Mouse (Mus musculus) embryonic facial prominence, embryonic 13.5 days (tissue): Measurements from ENCODE around the gene Slc25a12. TPM values are rescaled to one million over a fixed set of nuclear protein-coding genes. Genes with fewer than 3 reads are reported as not detected.

Experiments used
- ATAC-seq: fragments of 200-750 bp; cut with Nextera tagmentation; 2 replicates; pipeline ENCODE4 v1.8.0; 2017; ENCODE audit warnings: low read depth; ENCODE audit not compliant: insufficient number of reproducible peaks, insufficient read depth, low FRiP score, low TSS enrichment
- H3K27ac ChIP-seq: fragments of 300-500 bp; sonication (generic); 2 replicates; pipeline ENCODE4 v1.5.1; 2015; ENCODE audit warnings: moderate library complexity, mild to moderate bottlenecking, inconsistent platforms
- H3K27me3 ChIP-seq: fragments of 300-500 bp; sonication (generic); 2 replicates; pipeline ENCODE4 v1.6.1; 2015; ENCODE audit warnings: mild to moderate bottlenecking, inconsistent platforms
- H3K36me3 ChIP-seq: fragments of 300-500 bp; sonication (generic); 2 replicates; pipeline ENCODE4 v1.6.1; 2015; ENCODE audit warnings: mild to moderate bottlenecking, inconsistent platforms
- H3K4me1 ChIP-seq: fragments of 300-500 bp; sonication (generic); 2 replicates; pipeline ENCODE4 v1.6.1; 2015; ENCODE audit warnings: inconsistent platforms
- H3K4me2 ChIP-seq: fragments of 300-500 bp; sonication (generic); 2 replicates; pipeline ENCODE4 v1.6.1; 2015; ENCODE audit warnings: moderate library complexity, mild to moderate bottlenecking, inconsistent platforms
- H3K4me3 ChIP-seq: fragments of 300-500 bp; sonication (generic); 2 replicates; pipeline ENCODE4 v1.5.1; 2015; ENCODE audit warnings: mild to moderate bottlenecking, inconsistent platforms
- H3K9ac ChIP-seq: fragments of 300-500 bp; sonication (generic); 2 replicates; pipeline ENCODE4 v1.6.1; 2015; ENCODE audit warnings: mild to moderate bottlenecking, inconsistent platforms
- H3K9me3 ChIP-seq: fragments of 300-500 bp; sonication (generic); 2 replicates; pipeline ENCODE4 v1.6.1; 2016; ENCODE audit warnings: inconsistent platforms
- WGBS: fragments of 180-500 bp; shearing (Covaris S2); methylation state at CpG from one replicate; pipeline ENCODE4 v1.1.7; 2015; ENCODE audit warnings: mixed read lengths; 5-methylcytosine and 5-hydroxymethylcytosine counted together
- polyA plus RNA-seq: library from polyadenylated mRNA; unstranded; fragments of >200 nt; fragmentation: Nextera tagmentation; extraction: Ambion mirVana; gene quantifications from 2 replicates; pipeline ENCODE4 v1.2.1, GENCODE M21; 2015

The Slc25a12 gene
- polyA plus RNA-seq, 1 experiment from 2014 or later: 36.0 TPM

- no peak for ATAC-seq
- Histone ChIP-seq H3K36me3 (peaks cover 5% of the 10 kb centered on the region; the same call in 1 of the 2 replicates), H3K9ac (no peak overlapping the region), H3K27me3 (no peaks in the 10 kb centered on the region), H3K9me3 (no peaks in the 10 kb centered on the region), H3K4me3 (no peak overlapping the region), H3K4me1 (peaks cover 11% of the 10 kb centered on the region; the same call in 1 of the 2 replicates), H3K27ac (no peak overlapping the region), H3K4me2 (no peak overlapping the region)
- WGBS: 67% methylated on average over 3 of the region's 3 CpGs
These were observed 65.3 kb downstream of the Slc25a12 start for GRCm38 (mm10) chr2:71302156-71302663.

- Histone ChIP-seq H3K27me3 (no peaks in the 10 kb centered on the region), H3K4me2 (no peak overlapping the region), H3K9me3 (no peaks in the 10 kb centered on the region), H3K36me3 (no peaks in the 10 kb centered on the region), H3K4me1 (peaks cover 19% of the 10 kb centered on the region), H3K27ac (no peak overlapping the region), H3K9ac (no peak overlapping the region), H3K4me3 (no peak overlapping the region)
- ATAC-seq: no peak
- WGBS: 69% methylated on average over 1 of the region's 1 CpGs
These were observed 68.8 kb downstream of the Slc25a12 start for GRCm38 (mm10) chr2:71298729-71299128.

GRCm38 (mm10) chr2:71297501-71297900, 70.0 kb downstream of the Slc25a12 start:
- 56% methylated on average over 1 of the region's 1 CpGs for WGBS
- Histone ChIP-seq H3K4me3 (no peak overlapping the region), H3K36me3 (no peaks in the 10 kb centered on the region), H3K9ac (no peak overlapping the region), H3K27ac (no peak overlapping the region), H3K27me3 (no peaks in the 10 kb centered on the region), H3K4me2 (no peak overlapping the region), H3K9me3 (no peaks in the 10 kb centered on the region), H3K4me1 (peaks cover 16% of the 10 kb centered on the region)
- ATAC-seq: no peak

- H3K4me2 ChIP-seq: no peak overlapping the region
- no peaks in the 10 kb centered on the region for H3K27me3 ChIP-seq
- WGBS: 59% methylated on average over 12 of the region's 12 CpGs
- peaks cover 24% of the 10 kb centered on the region for H3K4me1 ChIP-seq
- H3K9me3 ChIP-seq: no peaks in the 10 kb centered on the region
- no peak overlapping the region for H3K27ac ChIP-seq
- no peaks in the 10 kb centered on the region for H3K36me3 ChIP-seq
- no peak overlapping the region for H3K4me3 ChIP-seq
- ATAC-seq: no peak
- H3K9ac ChIP-seq: no peak overlapping the region
These were observed 71.7 kb downstream of the Slc25a12 start for GRCm38 (mm10) chr2:71295844-71296243.

- H3K4me3 ChIP-seq: no peak overlapping the region
- peaks cover 30% of the 10 kb centered on the region for H3K4me1 ChIP-seq
- 16% methylated on average over 7 of the region's 7 CpGs for WGBS
- no peak overlapping the region for H3K4me2 ChIP-seq
- H3K9ac ChIP-seq: 0 out of 2 replicates have a peak overlapping the region, but pooled peaks have one; percentile 1
- H3K9me3 ChIP-seq: no peaks in the 10 kb centered on the region
- 0 out of 2 replicates have a peak overlapping the region, but pooled peaks have one; percentile 41 for H3K27ac ChIP-seq
- no peaks in the 10 kb centered on the region for H3K27me3 ChIP-seq
- no peak for ATAC-seq
- H3K36me3 ChIP-seq: peaks cover 2% of the 10 kb centered on the region
These were observed 73.1 kb downstream of the Slc25a12 start for GRCm38 (mm10) chr2:71294489-71294888.

- no peaks in the 10 kb centered on the region for H3K9me3 ChIP-seq
- H3K4me2 ChIP-seq: no peak overlapping the region
- no peak for ATAC-seq
- no peak overlapping the region for H3K4me3 ChIP-seq
- H3K27me3 ChIP-seq: no peaks in the 10 kb centered on the region
- WGBS: 40% methylated on average over 3 of the region's 3 CpGs
- H3K36me3 ChIP-seq: peaks cover 3% of the 10 kb centered on the region
- H3K9ac ChIP-seq: no peak overlapping the region
- H3K27ac ChIP-seq: peak overlapping the region; percentile 58; the same call in 1 of the 2 replicates
- H3K4me1 ChIP-seq: peaks cover 30% of the 10 kb centered on the region
These were observed 73.6 kb downstream of the Slc25a12 start for GRCm38 (mm10) chr2:71293983-71294382.

- 24% methylated on average over 5 of the region's 5 CpGs for WGBS
- Histone ChIP-seq H3K9ac (no peak overlapping the region), H3K4me2 (no peak overlapping the region), H3K36me3 (peaks cover 3% of the 10 kb centered on the region), H3K9me3 (no peaks in the 10 kb centered on the region), H3K27ac (no peak overlapping the region), H3K27me3 (no peaks in the 10 kb centered on the region), H3K4me1 (peaks cover 23% of the 10 kb centered on the region), H3K4me3 (no peak overlapping the region)
- ATAC-seq: no peak
These were observed 76.0 kb downstream of the Slc25a12 start for GRCm38 (mm10) chr2:71291566-71291965.

- 45% methylated on average over 6 of the region's 6 CpGs for WGBS
- Histone ChIP-seq H3K4me3 (no peak overlapping the region), H3K4me2 (no peak overlapping the region), H3K36me3 (peaks cover 6% of the 10 kb centered on the region), H3K4me1 (peaks cover 23% of the 10 kb centered on the region), H3K27ac (no peak overlapping the region), H3K9me3 (no peaks in the 10 kb centered on the region), H3K27me3 (no peaks in the 10 kb centered on the region), H3K9ac (no peak overlapping the region)
- ATAC-seq: no peak; the same call in 1 of the 2 replicates
These were observed 77.3 kb downstream of the Slc25a12 start for GRCm38 (mm10) chr2:71290107-71290775.

- peaks cover 8% of the 10 kb centered on the region; the same call in 1 of the 2 replicates for H3K4me1 ChIP-seq
- WGBS: 81% methylated on average over 1 of the region's 1 CpGs
- H3K27ac ChIP-seq: no peak overlapping the region
- no peaks in the 10 kb centered on the region for H3K27me3 ChIP-seq
- no peaks in the 10 kb centered on the region for H3K9me3 ChIP-seq
- H3K36me3 ChIP-seq: peaks cover 17% of the 10 kb centered on the region
- no peak overlapping the region for H3K4me2 ChIP-seq
- H3K4me3 ChIP-seq: no peak overlapping the region
- no peak overlapping the region for H3K9ac ChIP-seq
- no peak for ATAC-seq
These were observed 85.6 kb downstream of the Slc25a12 start for GRCm38 (mm10) chr2:71281981-71282380.

GRCm38 (mm10) chr2:71278791-71279775, 88.5 kb downstream of the Slc25a12 start:
- peaks cover 19% of the 10 kb centered on the region for H3K4me1 ChIP-seq
- peaks cover 24% of the 10 kb centered on the region for H3K36me3 ChIP-seq
- no peaks in the 10 kb centered on the region for H3K9me3 ChIP-seq
- H3K9ac ChIP-seq: no peak overlapping the region
- H3K27ac ChIP-seq: no peak overlapping the region
- H3K27me3 ChIP-seq: no peaks in the 10 kb centered on the region
- no peak for ATAC-seq
- no peak overlapping the region for H3K4me2 ChIP-seq
- no peak overlapping the region for H3K4me3 ChIP-seq
- 74% methylated on average over 23 of the region's 23 CpGs for WGBS

- 87% methylated on average over 7 of the region's 7 CpGs for WGBS
- H3K4me2 ChIP-seq: no peak overlapping the region
- H3K4me3 ChIP-seq: no peak overlapping the region
- no peaks in the 10 kb centered on the region for H3K27me3 ChIP-seq
- peaks cover 13% of the 10 kb centered on the region for H3K36me3 ChIP-seq
- no peak overlapping the region for H3K9ac ChIP-seq
- no peak for ATAC-seq
- H3K4me1 ChIP-seq: peaks cover 24% of the 10 kb centered on the region
- H3K27ac ChIP-seq: no peak overlapping the region
- H3K9me3 ChIP-seq: no peaks in the 10 kb centered on the region
These were observed 91.8 kb downstream of the Slc25a12 start for GRCm38 (mm10) chr2:71275734-71276133.
